Mouse (Mus musculus) brain, embryonic 14.5 days (tissue): ENCODE measurements around the gene Ubqln5.

Experiments
- CTCF ChIP-seq: fragments of 200-500 bp; IDR thresholded peaks from 2 replicates; pipeline ENCODE4 v1.5.1; 2012; ENCODE audit warnings: inconsistent platforms, mild to moderate bottlenecking, moderate library complexity, borderline replicate concordance; ENCODE audit not compliant: insufficient read depth, insufficient read length; ENCODE audit errors: extremely low read depth
- POLR2A ChIP-seq: fragments of 200-500 bp; IDR thresholded peaks from 2 replicates; pipeline ENCODE4 v1.6.1; 2012; ENCODE audit warnings: mild to moderate bottlenecking, inconsistent platforms, borderline replicate concordance; ENCODE audit not compliant: poor library complexity, insufficient read depth, insufficient read length, severe bottlenecking; ENCODE audit errors: extremely low read depth

- TF ChIP-seq CTCF = no peak
- no peak for TF ChIP-seq POLR2A
These were observed 49.4 kb upstream of the Ubqln5 start for GRCm38 (mm10) chr7:104179074-104179473.
